Mouse (Mus musculus) megakaryocyte, embryonic 14.5 days (primary cell): ENCODE measurements around the gene Ren1. TPM values are rescaled to one million over a fixed set of nuclear protein-coding genes. Genes with fewer than 3 reads are reported as not detected.

Experiments
- H3K27me3 ChIP-seq: replicated peaks from 2 replicates; pipeline ENCODE3; 2012; ENCODE audit warnings: inconsistent platforms
- H3K36me3 ChIP-seq: replicated peaks from 2 replicates; pipeline ENCODE3; 2012; ENCODE audit warnings: low read length, inconsistent platforms, mixed read lengths
- H3K4me1 ChIP-seq: 2 replicates; pipeline ENCODE4 v1.6.1; 2012; ENCODE audit warnings: inconsistent platforms
- H3K4me3 ChIP-seq: replicated peaks from 2 replicates; pipeline ENCODE3; 2012; ENCODE audit warnings: moderate library complexity, mild to moderate bottlenecking, inconsistent platforms
- H3K9me3 ChIP-seq: 2 replicates; pipeline ENCODE4 v1.6.1; 2012; ENCODE audit warnings: inconsistent platforms
- FLI1 ChIP-seq: IDR thresholded peaks from 2 replicates; pipeline ENCODE4 v1.6.1; 2012; ENCODE audit warnings: low read length, inconsistent platforms, mixed read lengths
- GATA1 ChIP-seq: IDR thresholded peaks from 3 replicates; pipeline ENCODE4 v1.6.1; 2012; ENCODE audit warnings: mixed read lengths, low read length, inconsistent platforms, borderline replicate concordance
- polyA plus RNA-seq: library from polyadenylated mRNA; stranded (reverse); fragments of >175 nt; gene quantifications from 2 replicates; pipeline ENCODE4 v1.2.3, GENCODE M21; 2012; ENCODE audit warnings: low replicate concordance; ENCODE audit not compliant: insufficient read depth

The Ren1 gene
- polyA plus RNA-seq, 1 experiment: not detected

DNA sequence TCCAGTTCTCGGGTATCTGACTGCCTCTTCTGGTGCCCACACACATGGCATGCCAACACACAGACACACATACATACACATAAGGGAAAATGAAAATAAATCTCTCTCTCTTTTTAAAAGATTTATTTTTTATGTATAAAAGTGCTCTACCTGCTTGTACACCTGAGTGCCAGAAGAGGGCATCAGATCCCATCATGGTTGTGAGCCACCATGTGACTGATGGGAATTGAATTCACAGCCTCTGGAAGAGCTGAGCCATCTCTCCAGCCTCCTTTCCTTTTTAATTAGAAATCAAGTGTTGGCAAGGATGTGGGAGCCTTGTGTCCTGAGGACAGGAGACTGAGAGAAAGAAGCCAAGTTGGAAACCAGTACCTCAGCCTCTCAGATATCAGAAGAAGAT lies 33.2 kb upstream of the Ren1 start:
- no peak overlapping the region for H3K4me3 ChIP-seq
- H3K36me3 ChIP-seq: no peaks in the 10 kb centered on the region
- no peak for TF ChIP-seq GATA1
- TF ChIP-seq FLI1: no peak
- H3K9me3 ChIP-seq: peaks cover 21% of the 10 kb centered on the region
- H3K27me3 ChIP-seq: peaks cover 25% of the 10 kb centered on the region
- peaks cover under 1% of the 10 kb centered on the region for H3K4me1 ChIP-seq

DNA sequence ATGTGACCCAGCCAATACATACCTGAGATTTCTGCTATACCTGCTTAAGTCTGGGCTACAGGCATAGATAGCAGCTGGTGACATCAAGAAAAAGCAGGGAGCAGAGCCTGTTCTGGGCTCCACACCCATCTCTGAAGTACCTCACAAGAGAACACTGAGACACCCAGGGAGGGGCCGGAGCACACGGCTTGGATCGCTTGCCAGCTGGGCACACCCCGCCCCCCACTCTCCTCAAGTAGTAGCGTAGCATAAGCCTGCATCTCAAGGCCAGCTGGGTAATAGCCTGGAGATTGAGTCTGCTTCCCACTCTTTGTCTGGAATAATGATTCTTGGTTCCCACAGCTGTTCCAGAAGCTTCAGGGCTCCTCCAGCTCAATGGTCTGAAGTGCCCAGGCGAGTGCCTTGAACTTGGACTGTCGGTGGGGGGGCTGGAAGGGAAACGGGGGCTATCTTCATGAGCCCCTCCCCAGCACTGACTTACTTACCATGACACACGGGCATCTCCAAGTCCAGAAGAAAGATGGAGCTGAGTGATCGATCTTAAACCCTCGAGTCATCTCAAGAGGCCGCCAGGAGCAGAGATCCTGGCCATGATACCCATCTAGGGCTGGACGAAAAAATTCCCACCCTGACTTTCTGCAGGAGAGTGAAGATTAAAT lies 28.9 kb upstream of the Ren1 start, which contains the start of gene Kiss1:
Gene Kiss1, plus strand, starts transcription at position 609 of the 659 bp plus-strand sequence.
- Histone ChIP-seq H3K27me3 (peaks cover 29% of the 10 kb centered on the region), H3K9me3 (peaks cover 21% of the 10 kb centered on the region), H3K4me3 (no peak within 1 kb of the TSS), H3K4me1 (no peaks in the 10 kb centered on the region), H3K36me3 (no peaks in the 10 kb centered on the region)
- TF ChIP-seq FLI1 (no peak), GATA1 (no peak)

- no peak overlapping the region for H3K4me3 ChIP-seq
- peaks cover 41% of the 10 kb centered on the region for H3K27me3 ChIP-seq
- peaks cover 18% of the 10 kb centered on the region for H3K9me3 ChIP-seq
- no peaks in the 10 kb centered on the region for H3K4me1 ChIP-seq
- TF ChIP-seq FLI1: no peak
- no peaks in the 10 kb centered on the region for H3K36me3 ChIP-seq
Measured at GRCm38 (mm10) chr1:133323333-133323732, 27.0 kb upstream of the Ren1 start.

DNA sequence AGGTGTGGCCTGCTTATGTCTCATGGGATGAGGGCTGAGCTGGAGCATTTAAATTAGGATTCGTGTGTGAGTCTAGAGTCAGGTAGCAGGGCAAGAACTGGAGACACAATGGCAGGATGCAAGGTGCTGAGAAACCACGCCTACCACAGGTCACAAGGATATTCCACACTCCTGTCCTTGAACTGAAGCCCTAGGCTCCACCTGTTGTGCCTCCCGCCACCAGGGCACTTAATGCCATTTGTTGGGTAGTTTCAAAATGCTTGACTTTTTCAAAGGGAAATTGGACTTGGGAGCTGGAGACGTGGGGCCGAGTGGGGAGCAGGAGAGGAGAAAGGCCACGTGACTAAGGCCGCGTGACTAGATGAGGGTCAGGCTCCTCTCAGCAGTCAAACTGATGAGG lies 24.4 kb upstream of the Ren1 start:
- Histone ChIP-seq H3K27me3 (peaks cover 60% of the 10 kb centered on the region), H3K4me1 (peaks cover 6% of the 10 kb centered on the region; the same call in 1 of the 2 replicates)

GRCm38 (mm10) chr1:133327094-133327493 lies 23.2 kb upstream of the Ren1 start:
- TF ChIP-seq GATA1: no peak
- no peak for TF ChIP-seq FLI1
- Histone ChIP-seq H3K4me3 (no peak overlapping the region), H3K36me3 (no peaks in the 10 kb centered on the region), H3K9me3 (no peaks in the 10 kb centered on the region), H3K4me1 (peaks cover 6% of the 10 kb centered on the region; the same call in 1 of the 2 replicates), H3K27me3 (peaks cover 67% of the 10 kb centered on the region)

More for the DNA sequence above, 24.4 kb upstream of the Ren1 start:
- Histone ChIP-seq H3K9me3 (no peaks in the 10 kb centered on the region), H3K36me3 (no peaks in the 10 kb centered on the region), H3K4me3 (no peak overlapping the region)
- TF ChIP-seq FLI1 (no peak), GATA1 (no peak)

GRCm38 (mm10) chr1:133328299-133328795 lies 22.0 kb upstream of the Ren1 start:
- peaks cover 70% of the 10 kb centered on the region for H3K27me3 ChIP-seq
- no peak for TF ChIP-seq FLI1
- no peak for TF ChIP-seq GATA1

DNA sequence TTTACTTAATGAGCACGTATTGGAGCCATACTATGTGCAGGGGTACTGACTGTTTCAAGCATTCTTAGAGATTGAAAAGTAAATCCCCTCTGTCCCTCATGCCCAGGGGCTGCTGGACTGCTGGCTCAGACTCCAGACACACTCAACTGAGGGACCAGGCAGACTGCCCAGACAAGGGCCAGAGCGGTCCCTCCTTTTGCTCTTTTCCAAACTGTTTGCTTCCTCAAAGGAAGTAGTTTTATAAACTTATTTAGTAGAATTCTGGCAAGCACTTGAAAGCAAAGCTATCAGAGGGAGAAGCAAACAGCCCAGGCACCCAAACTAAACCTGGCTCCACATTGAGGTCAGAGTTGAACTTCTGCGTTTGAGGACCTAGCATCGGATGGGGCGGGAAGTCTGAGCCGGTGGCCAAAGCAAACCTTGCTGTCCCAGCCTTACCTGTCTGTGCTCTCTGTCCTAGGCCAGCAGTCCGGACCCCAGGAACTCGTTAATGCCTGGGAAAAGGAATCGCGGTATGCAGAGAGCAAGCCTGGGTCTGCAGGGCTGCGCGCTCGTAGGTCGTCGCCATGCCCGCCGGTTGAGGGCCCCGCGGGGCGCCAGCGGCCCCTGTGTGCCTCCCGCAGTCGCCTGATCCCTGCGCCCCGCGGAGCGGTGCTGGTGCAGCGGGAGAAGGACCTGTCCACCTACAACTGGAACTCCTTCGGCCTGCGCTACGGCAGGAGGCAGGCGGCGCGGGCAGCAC lies 21.2 kb upstream of the Ren1 start:
- Histone ChIP-seq H3K27me3 (peaks cover 66% of the 10 kb centered on the region), H3K4me3 (peak overlapping the region; percentile 5), H3K36me3 (no peaks in the 10 kb centered on the region), H3K9me3 (peaks cover 8% of the 10 kb centered on the region), H3K4me1 (peaks cover 6% of the 10 kb centered on the region; the same call in 1 of the 2 replicates)
- TF ChIP-seq GATA1: no peak
- no peak for TF ChIP-seq FLI1

More at GRCm38 (mm10) chr1:133328299-133328795, 22.0 kb upstream of the Ren1 start:
- Histone ChIP-seq H3K36me3 (no peaks in the 10 kb centered on the region), H3K9me3 (peaks cover 5% of the 10 kb centered on the region), H3K4me1 (peaks cover 6% of the 10 kb centered on the region; the same call in 1 of the 2 replicates), H3K4me3 (no peak overlapping the region)

DNA sequence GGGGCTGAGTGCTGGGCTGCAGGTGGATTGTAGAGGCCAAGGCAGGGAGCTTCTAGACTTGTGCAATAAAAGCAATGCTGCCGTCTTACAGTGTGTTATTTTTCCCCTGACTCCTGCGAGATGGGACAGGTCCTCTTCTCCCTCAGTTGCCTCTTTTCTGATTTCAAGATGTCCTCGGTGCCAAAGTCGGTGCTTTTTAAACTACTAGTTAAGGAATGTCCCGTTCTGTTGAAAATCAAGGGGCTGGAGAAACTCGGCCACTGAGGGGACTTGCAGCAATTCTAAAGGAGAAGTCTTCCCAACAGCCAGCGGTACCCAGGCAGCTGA lies 20.7 kb upstream of the Ren1 start:
- Histone ChIP-seq H3K36me3 (no peaks in the 10 kb centered on the region), H3K27me3 (peaks cover 66% of the 10 kb centered on the region), H3K4me3 (no peak overlapping the region), H3K4me1 (peaks cover 6% of the 10 kb centered on the region; the same call in 1 of the 2 replicates), H3K9me3 (peaks cover 8% of the 10 kb centered on the region)
- TF ChIP-seq FLI1 (no peak), GATA1 (no peak)

- H3K27me3 ChIP-seq: peaks cover 58% of the 10 kb centered on the region
- H3K4me1 ChIP-seq: peaks cover 6% of the 10 kb centered on the region; the same call in 1 of the 2 replicates
- TF ChIP-seq GATA1: no peak
- no peak for TF ChIP-seq FLI1
Measured at GRCm38 (mm10) chr1:133331142-133331541, 19.2 kb upstream of the Ren1 start.

GRCm38 (mm10) chr1:133332656-133333430 lies 17.5 kb upstream of the Ren1 start:
- no peak overlapping the region for H3K4me3 ChIP-seq
- H3K36me3 ChIP-seq: no peaks in the 10 kb centered on the region
- H3K9me3 ChIP-seq: peaks cover 8% of the 10 kb centered on the region
- peaks cover 50% of the 10 kb centered on the region for H3K27me3 ChIP-seq
- H3K4me1 ChIP-seq: peaks cover 6% of the 10 kb centered on the region; the same call in 1 of the 2 replicates
- TF ChIP-seq FLI1: no peak

More at GRCm38 (mm10) chr1:133331142-133331541, 19.2 kb upstream of the Ren1 start:
- Histone ChIP-seq H3K36me3 (no peaks in the 10 kb centered on the region), H3K4me3 (no peak overlapping the region), H3K9me3 (peaks cover 8% of the 10 kb centered on the region)
